Mouse (Mus musculus) pancreas, adult 10 weeks (tissue): ENCODE data around the gene Capg. TPM values are rescaled to one million over a fixed set of nuclear protein-coding genes. Genes with fewer than 3 reads are reported as not detected.

Experiments used
- polyA plus RNA-seq: library from polyadenylated mRNA; stranded (reverse); fragments of 350-450 nt; fragmentation: Illumina TruSeq; extraction: RNeasy Lipid Tissue Mini Kit (QIAGEN cat#74804); gene quantifications from one replicate; pipeline ENCODE4 v1.2.3, GENCODE M21; 2015; ENCODE audit warnings: low read depth, low replicate concordance; ENCODE audit not compliant: insufficient read depth

Capg gene
- polyA plus RNA-seq, result 10.7 TPM

GRCm38 (mm10) chr6:72544283-72544987, at the start of gene Capg:
Capg (plus strand) TSS chr6:72544391.

GRCm38 (mm10) chr6:72521607-72522006, 22.6 kb upstream of the Capg start, which contains the start of gene Sh2d6:
Sh2d6 (minus strand) TSS chr6:72521707.

GRCm38 (mm10) chr6:72597956-72598753, 54.0 kb downstream of the Capg start, which contains the start of the genes Elmod3 and Retsat:
Elmod3 (minus strand) TSS chr6:72598413.
Retsat (plus strand) TSS chr6:72598475.

Other genes starting within 250 kb of the Capg start
- gene Sftpb, start 239.8 kb upstream of the Capg start, polyA plus RNA-seq, result 0.63 TPM
- 6.0 TPM for gene Usp39, start 199.2 kb upstream of the Capg start, polyA plus RNA-seq
- 7.4 TPM for gene 0610030E20Rik, start 197.1 kb upstream of the Capg start, polyA plus RNA-seq
- 36.3 TPM for gene Tmem150a, start 188.9 kb upstream of the Capg start, polyA plus RNA-seq
- gene Rnf181, start 177.4 kb upstream of the Capg start, polyA plus RNA-seq, result 41.2 TPM
- 24.8 TPM for gene Vamp5, start 163.9 kb upstream of the Capg start, polyA plus RNA-seq
- 61.4 TPM for gene Vamp8, start 153.7 kb upstream of the Capg start, polyA plus RNA-seq
- 17.7 TPM for gene Ggcx, start 130.1 kb upstream of the Capg start, polyA plus RNA-seq
- gene Mat2a, start 104.8 kb upstream of the Capg start, polyA plus RNA-seq, result 56.5 TPM
- gene Sh2d6, start 22.7 kb upstream of the Capg start, polyA plus RNA-seq, result not detected
- 4.6 TPM for gene Elmod3, start 54.0 kb downstream of the Capg start, polyA plus RNA-seq
- 5.3 TPM for gene Retsat, start 54.1 kb downstream of the Capg start, polyA plus RNA-seq
- gene Tgoln1, start 72.6 kb downstream of the Capg start, polyA plus RNA-seq, result 20.0 TPM
- 5.9 TPM for gene Tcf7l1, start 244.9 kb downstream of the Capg start, polyA plus RNA-seq